Mouse (Mus musculus) bone marrow, adult 2 months (tissue): ENCODE measurements at regions not wholly inside any gene's neighbourhood (a gene's known extent, or its start where the extent isn't known, plus 50 kb on each side); places are given as distances from the start of the nearest gene placed in this dataset.

ENCODE experiments used
- CTCF ChIP-seq: fragments of 200-500 bp; IDR thresholded peaks from 2 replicates; pipeline ENCODE4 v1.5.1; 2011; ENCODE audit warnings: low read length, control low read depth; ENCODE audit not compliant: control insufficient read depth, insufficient read depth
- POLR2A ChIP-seq: fragments of 200-500 bp; IDR thresholded peaks from 2 replicates; pipeline ENCODE4 v1.6.1; 2011; ENCODE audit warnings: low read depth, mild to moderate bottlenecking, control low read depth, low read length, borderline replicate concordance; ENCODE audit not compliant: control insufficient read depth

- TF ChIP-seq CTCF (no peak), POLR2A (no peak)
These were observed 171.5 kb upstream of the Serpine2 start for GRCm38 (mm10) chr1:80032464-80032863.
